Mouse (Mus musculus) kidney, embryonic 16.5 days (tissue): Measurements from ENCODE around the gene Qpctl. TPM values are rescaled to one million over a fixed set of nuclear protein-coding genes. Genes with fewer than 3 reads are reported as not detected.

Experiments
- ATAC-seq: fragments of 200-750 bp; cut with Nextera tagmentation; 2 replicates; pipeline ENCODE4 v1.8.0; 2017; ENCODE audit warnings: moderate TSS enrichment; ENCODE audit not compliant: low FRiP score, low TSS enrichment
- H3K27ac ChIP-seq: fragments of 300-500 bp; sonication (generic); 2 replicates; pipeline ENCODE4 v1.5.1; 2014; ENCODE audit warnings: low read length
- H3K27me3 ChIP-seq: fragments of 300-500 bp; sonication (generic); 2 replicates; pipeline ENCODE4 v1.6.1; 2014; ENCODE audit warnings: low read length, control low read depth, mixed read lengths; ENCODE audit not compliant: insufficient read depth
- H3K36me3 ChIP-seq: fragments of 300-500 bp; sonication (generic); 2 replicates; pipeline ENCODE4 v1.6.1; 2014; ENCODE audit warnings: low read length, control low read depth, mixed read lengths; ENCODE audit not compliant: insufficient read depth
- H3K4me1 ChIP-seq: fragments of 300-500 bp; sonication (generic); 2 replicates; pipeline ENCODE4 v1.6.1; 2014; ENCODE audit warnings: low read length, control low read depth, mixed read lengths; ENCODE audit not compliant: insufficient read depth
- H3K4me2 ChIP-seq: fragments of 300-500 bp; sonication (generic); replicated peaks from 2 replicates; pipeline ENCODE4 v1.6.1; 2014; ENCODE audit warnings: low read depth, low read length
- H3K4me3 ChIP-seq: fragments of 300-500 bp; sonication (generic); 2 replicates; pipeline ENCODE4 v1.5.1; 2014; ENCODE audit warnings: mild to moderate bottlenecking, low read length
- H3K9ac ChIP-seq: fragments of 300-500 bp; sonication (generic); replicated peaks from 2 replicates; pipeline ENCODE4 v1.6.1; 2014; ENCODE audit warnings: low read length
- H3K9me3 ChIP-seq: fragments of 300-500 bp; sonication (generic); 2 replicates; pipeline ENCODE4 v1.6.1; 2016; ENCODE audit warnings: low read length, control low read depth
- WGBS: fragments of 180-500 bp; shearing (Covaris S2); extraction: QIAGEN DNeasy Blood & Tissue Kit; methylation state at CpG from one replicate; pipeline ENCODE4 v1.1.7; 2014; 5-methylcytosine and 5-hydroxymethylcytosine counted together
- polyA plus RNA-seq: library from polyadenylated mRNA; unstranded; fragments of >200 nt; fragmentation: Nextera tagmentation; extraction: Ambion mirVana; gene quantifications from 2 replicates; pipeline ENCODE4 v1.2.1, GENCODE M21; 2015

Gene Qpctl
- polyA plus RNA-seq, 1 experiment from 2014 or later, result 15.1 TPM

GRCm38 (mm10) chr7:19136673-19137334, 12.3 kb downstream of the Qpctl start:
- no peak for ATAC-seq
- 90% methylated on average over 38 of the region's 38 CpGs for WGBS
- Histone ChIP-seq H3K9me3 (no peaks in the 10 kb centered on the region), H3K27me3 (no peaks in the 10 kb centered on the region), H3K4me3 (no peak overlapping the region), H3K4me1 (peaks cover 3% of the 10 kb centered on the region; the same call in 1 of the 2 replicates), H3K4me2 (no peak overlapping the region), H3K9ac (no peak overlapping the region), H3K36me3 (peaks cover 57% of the 10 kb centered on the region), H3K27ac (no peak overlapping the region)

GRCm38 (mm10) chr7:19136168-19136567, 12.9 kb downstream of the Qpctl start:
- no peak overlapping the region for H3K4me3 ChIP-seq
- no peak for ATAC-seq
- no peak overlapping the region for H3K9ac ChIP-seq
- no peaks in the 10 kb centered on the region for H3K27me3 ChIP-seq
- WGBS, result 95% methylated on average over 13 of the region's 13 CpGs
- H3K9me3 ChIP-seq, result no peaks in the 10 kb centered on the region
- peaks cover 4% of the 10 kb centered on the region; the same call in 1 of the 2 replicates for H3K4me1 ChIP-seq
- H3K36me3 ChIP-seq, result peaks cover 55% of the 10 kb centered on the region
- no peak overlapping the region for H3K4me2 ChIP-seq
- H3K27ac ChIP-seq, result no peak overlapping the region

GRCm38 (mm10) chr7:19131324-19131848, 17.7 kb downstream of the Qpctl start:
- Histone ChIP-seq H3K4me1 (peaks cover 10% of the 10 kb centered on the region; the same call in 1 of the 2 replicates), H3K9me3 (no peaks in the 10 kb centered on the region), H3K27ac (peak overlapping the region; percentile 94), H3K4me2 (peak overlapping the region; percentile 67), H3K9ac (peak overlapping the region; percentile 69), H3K27me3 (no peaks in the 10 kb centered on the region), H3K4me3 (peak overlapping the region; percentile 54), H3K36me3 (peaks cover 16% of the 10 kb centered on the region)
- WGBS, result under 1% methylated on average over 39 of the region's 39 CpGs
- peak; percentile 99 for ATAC-seq

- peak overlapping the region; percentile 69 for H3K9ac ChIP-seq
- ATAC-seq, result no peak
- no peaks in the 10 kb centered on the region for H3K27me3 ChIP-seq
- peak overlapping the region; percentile 94 for H3K27ac ChIP-seq
- no peaks in the 10 kb centered on the region for H3K9me3 ChIP-seq
- H3K4me2 ChIP-seq, result peak overlapping the region; percentile 67
- peak overlapping the region; percentile 54 for H3K4me3 ChIP-seq
- WGBS, result 20% methylated on average over 4 of the region's 4 CpGs
- peaks cover 9% of the 10 kb centered on the region for H3K36me3 ChIP-seq
- H3K4me1 ChIP-seq, result peaks cover 10% of the 10 kb centered on the region; the same call in 1 of the 2 replicates
Observed at GRCm38 (mm10) chr7:19130657-19131056, 18.4 kb downstream of the Qpctl start.

- Histone ChIP-seq H3K9me3 (no peaks in the 10 kb centered on the region), H3K4me2 (no peak overlapping the region), H3K27me3 (no peaks in the 10 kb centered on the region), H3K4me3 (no peak overlapping the region), H3K27ac (no peak overlapping the region), H3K36me3 (peaks cover 4% of the 10 kb centered on the region; the same call in 1 of the 2 replicates), H3K9ac (no peak overlapping the region), H3K4me1 (peaks cover 10% of the 10 kb centered on the region; the same call in 1 of the 2 replicates)
- 92% methylated on average over 5 of the region's 5 CpGs for WGBS
- ATAC-seq, result no peak
Observed at GRCm38 (mm10) chr7:19129396-19129795, 19.7 kb downstream of the Qpctl start.

- peaks cover 10% of the 10 kb centered on the region; the same call in 1 of the 2 replicates for H3K4me1 ChIP-seq
- no peak for ATAC-seq
- H3K9ac ChIP-seq, result no peak overlapping the region
- no peaks in the 10 kb centered on the region for H3K27me3 ChIP-seq
- H3K9me3 ChIP-seq, result no peaks in the 10 kb centered on the region
- H3K4me3 ChIP-seq, result no peak overlapping the region
- H3K4me2 ChIP-seq, result no peak overlapping the region
- H3K36me3 ChIP-seq, result peaks cover 4% of the 10 kb centered on the region; the same call in 1 of the 2 replicates
- 90% methylated on average over 5 of the region's 5 CpGs for WGBS
- no peak overlapping the region for H3K27ac ChIP-seq
Observed at GRCm38 (mm10) chr7:19127744-19128143, 21.3 kb downstream of the Qpctl start.

GRCm38 (mm10) chr7:19124713-19125112, 24.4 kb downstream of the Qpctl start:
- Histone ChIP-seq H3K9ac (no peak overlapping the region), H3K36me3 (peaks cover 7% of the 10 kb centered on the region), H3K27me3 (no peaks in the 10 kb centered on the region), H3K9me3 (0 out of 2 replicates have a peak, but pooled peaks cover 4% of the 10 kb centered on the region), H3K27ac (no peak overlapping the region), H3K4me3 (no peak overlapping the region), H3K4me1 (peaks cover 13% of the 10 kb centered on the region), H3K4me2 (no peak overlapping the region)
- 69% methylated on average over 6 of the region's 6 CpGs for WGBS
- ATAC-seq, result no peak

- H3K27ac ChIP-seq, result no peak overlapping the region
- peaks cover 19% of the 10 kb centered on the region for H3K4me1 ChIP-seq
- no peak overlapping the region for H3K9ac ChIP-seq
- H3K27me3 ChIP-seq, result no peaks in the 10 kb centered on the region
- peaks cover 3% of the 10 kb centered on the region; the same call in 1 of the 2 replicates for H3K36me3 ChIP-seq
- no peak for ATAC-seq
- no peak overlapping the region for H3K4me2 ChIP-seq
- no peak overlapping the region for H3K4me3 ChIP-seq
- H3K9me3 ChIP-seq, result peaks cover 15% of the 10 kb centered on the region; the same call in 1 of the 2 replicates
- 90% methylated on average over 4 of the region's 4 CpGs for WGBS
Observed at GRCm38 (mm10) chr7:19121686-19122085, 27.4 kb downstream of the Qpctl start.

GRCm38 (mm10) chr7:19119631-19120429, 29.3 kb downstream of the Qpctl start, which contains the start of gene Fbxo46:
TSS of gene Fbxo46 (plus strand) at chr7:19119859.
- Histone ChIP-seq H3K27me3 (no peaks in the 10 kb centered on the region), H3K9ac (peak within 1 kb of the TSS; percentile 84), H3K4me1 (peaks cover 19% of the 10 kb centered on the region), H3K36me3 (peaks cover 3% of the 10 kb centered on the region; the same call in 1 of the 2 replicates), H3K9me3 (peaks cover 15% of the 10 kb centered on the region; the same call in 1 of the 2 replicates), H3K4me3 (peak within 1 kb of the TSS; percentile 75), H3K27ac (no peak within 1 kb of the TSS; the same call in 1 of the 2 replicates), H3K4me2 (peak within 1 kb of the TSS; percentile 76)
- peak; percentile 95 for ATAC-seq
- 2% methylated on average over 34 of the region's 34 CpGs for WGBS
